Mouse (Mus musculus) liver, embryonic 16.5 days (tissue): ENCODE data around the gene Fcer1g. TPM values are rescaled to one million over a fixed set of nuclear protein-coding genes. Genes with fewer than 3 reads are reported as not detected.

Source experiments
- ATAC-seq: fragments of 200-750 bp; cut with Nextera tagmentation; 2 replicates; pipeline ENCODE4 v1.8.0; 2017; ENCODE audit warnings: low read depth, mild to moderate bottlenecking, moderate number of reproducible peaks, moderate library complexity
- H3K27ac ChIP-seq: fragments of 300-500 bp; sonication (generic); 2 replicates; pipeline ENCODE4 v1.5.1; 2014; ENCODE audit warnings: mild to moderate bottlenecking, low read length
- H3K27me3 ChIP-seq: fragments of 300-500 bp; sonication (generic); 2 replicates; pipeline ENCODE4 v1.6.1; 2014; ENCODE audit warnings: low read depth, low read length, mixed read lengths; ENCODE audit not compliant: control insufficient read depth, insufficient read depth
- H3K36me3 ChIP-seq: fragments of 300-500 bp; sonication (generic); 2 replicates; pipeline ENCODE4 v1.6.1; 2014; ENCODE audit warnings: mild to moderate bottlenecking; ENCODE audit not compliant: control insufficient read depth, insufficient read depth
- H3K4me1 ChIP-seq: fragments of 300-500 bp; sonication (generic); 2 replicates; pipeline ENCODE4 v1.6.1; 2014; ENCODE audit warnings: low read depth, low read length, mixed read lengths; ENCODE audit not compliant: control insufficient read depth
- H3K4me2 ChIP-seq: fragments of 300-500 bp; sonication (generic); 2 replicates; pipeline ENCODE4 v1.6.1; 2014; ENCODE audit warnings: low read depth, low read length, mixed read lengths
- H3K4me3 ChIP-seq: fragments of 300-500 bp; sonication (generic); 2 replicates; pipeline ENCODE4 v1.5.1; 2014; ENCODE audit warnings: low read depth, mild to moderate bottlenecking, low read length
- H3K9ac ChIP-seq: fragments of 300-500 bp; sonication (generic); 2 replicates; pipeline ENCODE4 v1.6.1; 2014; ENCODE audit warnings: low read depth, low read length
- H3K9me3 ChIP-seq: fragments of 300-500 bp; sonication (generic); replicated peaks from 2 replicates; pipeline ENCODE4 v1.6.1; 2016; ENCODE audit warnings: low read length; ENCODE audit not compliant: control insufficient read depth
- WGBS: fragments of 180-500 bp; shearing (Covaris S2); extraction: QIAGEN DNeasy Blood & Tissue Kit; methylation state at CpG from one replicate; pipeline ENCODE4 v1.1.7; 2014; ENCODE audit not compliant: insufficient replicate concordance; 5-methylcytosine and 5-hydroxymethylcytosine counted together
- polyA plus RNA-seq: library from polyadenylated mRNA; unstranded; fragments of >200 nt; fragmentation: Nextera tagmentation; extraction: Ambion mirVana; gene quantifications from 2 replicates; pipeline ENCODE4 v1.2.1, GENCODE M21; 2015

Gene Fcer1g
- polyA plus RNA-seq, 1 experiment from 2014 or later: 128 TPM

DNA sequence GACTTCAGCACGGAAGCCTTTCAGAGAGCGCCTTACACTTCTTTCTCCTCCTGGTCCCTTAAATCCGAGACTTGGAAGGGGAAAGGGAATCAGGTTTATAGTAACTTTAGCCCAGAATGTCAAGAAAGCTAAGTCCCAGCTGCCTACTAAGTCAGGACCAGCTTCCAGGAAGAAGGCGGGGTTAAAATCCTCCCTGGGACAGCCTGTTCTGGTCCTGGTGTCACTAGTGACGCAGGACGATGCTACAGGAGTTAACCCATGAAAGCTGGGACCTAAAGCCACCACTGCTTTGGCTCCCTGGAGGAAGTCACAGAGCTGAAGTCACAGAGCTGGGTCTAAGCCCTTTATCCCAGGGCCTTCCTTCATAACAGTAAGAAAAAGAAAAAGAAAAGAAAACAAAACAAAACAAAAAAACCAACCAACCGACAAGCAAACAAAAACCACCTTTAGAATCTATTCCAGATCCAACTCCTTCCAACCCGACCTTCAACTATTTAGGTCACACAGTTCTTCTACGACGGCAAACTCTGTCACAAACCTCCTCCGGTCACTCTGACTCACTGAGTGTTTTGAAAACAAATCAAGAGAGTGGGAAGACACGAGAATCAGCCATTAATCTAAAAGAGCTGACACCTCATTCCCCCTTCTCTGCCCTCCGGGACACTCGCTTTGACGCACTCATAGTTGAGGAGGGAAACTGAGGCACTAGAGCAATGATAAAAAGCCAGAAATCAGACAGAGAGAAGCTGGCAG, 6.0 kb upstream of the Fcer1g start:
- WGBS: 69% methylated on average over 15 of the region's 15 CpGs
- H3K27ac ChIP-seq: no peak overlapping the region
- H3K9ac ChIP-seq: no peak overlapping the region
- ATAC-seq: no peak
- H3K9me3 ChIP-seq: no peaks in the 10 kb centered on the region
- H3K36me3 ChIP-seq: peaks cover 22% of the 10 kb centered on the region
- H3K4me3 ChIP-seq: no peak overlapping the region
- no peak overlapping the region for H3K4me2 ChIP-seq
- no peaks in the 10 kb centered on the region for H3K27me3 ChIP-seq
- H3K4me1 ChIP-seq: peaks cover 3% of the 10 kb centered on the region; the same call in 1 of the 2 replicates

DNA sequence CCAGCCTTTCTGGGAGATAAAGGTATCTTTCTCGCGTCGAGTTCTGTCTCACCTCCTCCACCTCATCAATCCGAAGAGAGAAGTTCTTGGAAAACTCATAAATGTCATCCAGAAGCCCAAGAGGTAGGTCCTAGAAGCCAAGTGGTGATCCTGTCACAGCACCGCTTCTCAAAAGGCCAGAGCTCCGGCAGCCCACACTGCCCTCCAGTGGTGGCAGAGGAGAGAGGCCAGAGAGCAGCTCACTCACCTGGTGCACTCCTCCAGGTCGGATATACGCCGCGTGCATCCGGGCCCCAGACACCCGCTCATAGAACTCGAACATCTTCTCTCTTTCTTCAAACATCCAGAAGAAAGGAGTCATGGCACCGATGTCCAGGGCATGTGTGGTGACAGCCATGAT, 4.3 kb upstream of the Fcer1g start:
- H3K4me3 ChIP-seq: no peak overlapping the region
- no peaks in the 10 kb centered on the region for H3K9me3 ChIP-seq
- ATAC-seq: peak; percentile 41; the same call in 1 of the 2 replicates
- no peak overlapping the region for H3K9ac ChIP-seq
- 58% methylated on average over 14 of the region's 14 CpGs for WGBS
- peaks cover 20% of the 10 kb centered on the region for H3K36me3 ChIP-seq
- H3K27ac ChIP-seq: no peak overlapping the region
- H3K4me2 ChIP-seq: no peak overlapping the region
- H3K4me1 ChIP-seq: peaks cover 9% of the 10 kb centered on the region
- H3K27me3 ChIP-seq: no peaks in the 10 kb centered on the region

DNA sequence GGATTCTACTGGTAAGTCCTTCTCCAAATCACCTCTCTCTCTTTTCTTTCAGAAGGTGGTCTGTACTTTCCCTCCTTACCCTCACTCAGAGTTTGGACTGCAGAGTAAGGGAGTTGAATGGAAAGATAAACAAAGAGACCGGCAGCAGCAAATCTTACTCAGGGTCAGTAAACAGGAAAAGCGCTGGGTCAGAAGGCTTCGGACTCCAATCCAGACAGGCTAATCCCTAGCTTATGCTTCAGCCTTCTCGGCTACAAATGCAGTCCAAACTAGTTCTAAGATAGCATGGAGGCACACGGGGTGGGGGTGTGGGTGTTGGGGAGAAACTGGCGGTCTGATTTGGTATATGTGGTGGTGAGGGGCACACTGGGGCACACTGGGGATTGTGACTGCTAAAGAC, 3.3 kb upstream of the Fcer1g start:
- H3K4me1 ChIP-seq: peaks cover 19% of the 10 kb centered on the region
- H3K4me2 ChIP-seq: no peak overlapping the region
- no peaks in the 10 kb centered on the region for H3K9me3 ChIP-seq
- H3K27ac ChIP-seq: no peak overlapping the region
- WGBS: 66% methylated on average over 6 of the region's 6 CpGs
- no peak overlapping the region for H3K9ac ChIP-seq
- H3K36me3 ChIP-seq: peaks cover 20% of the 10 kb centered on the region
- H3K4me3 ChIP-seq: no peak overlapping the region
- H3K27me3 ChIP-seq: no peaks in the 10 kb centered on the region
- no peak for ATAC-seq

DNA sequence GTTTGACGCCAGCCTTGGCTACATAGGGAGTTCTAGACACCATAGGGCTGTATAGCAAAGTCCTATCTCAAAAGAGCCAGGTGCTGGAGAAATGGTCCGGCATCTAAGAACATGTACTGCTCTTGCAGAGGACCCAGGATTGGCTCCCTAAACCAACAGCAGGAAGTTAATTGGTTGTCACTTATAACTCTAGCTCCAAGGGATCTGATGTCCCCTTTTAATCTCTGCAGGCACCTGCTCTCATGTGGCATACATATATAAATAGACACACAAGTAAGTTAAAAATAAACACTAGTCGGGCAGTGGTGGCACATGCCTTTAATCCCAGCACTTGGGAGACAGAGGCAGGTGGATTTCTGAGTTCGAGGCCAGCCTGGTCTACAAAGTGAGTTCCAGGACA, 1.6 kb upstream of the Fcer1g start:
- no peak overlapping the region for H3K4me2 ChIP-seq
- ATAC-seq: no peak
- WGBS: 65% methylated on average over 4 of the region's 4 CpGs
- no peaks in the 10 kb centered on the region for H3K27me3 ChIP-seq
- H3K9me3 ChIP-seq: no peaks in the 10 kb centered on the region
- no peak overlapping the region for H3K27ac ChIP-seq
- peaks cover 24% of the 10 kb centered on the region for H3K4me1 ChIP-seq
- H3K9ac ChIP-seq: no peak overlapping the region
- peaks cover 20% of the 10 kb centered on the region for H3K36me3 ChIP-seq
- H3K4me3 ChIP-seq: no peak overlapping the region

DNA sequence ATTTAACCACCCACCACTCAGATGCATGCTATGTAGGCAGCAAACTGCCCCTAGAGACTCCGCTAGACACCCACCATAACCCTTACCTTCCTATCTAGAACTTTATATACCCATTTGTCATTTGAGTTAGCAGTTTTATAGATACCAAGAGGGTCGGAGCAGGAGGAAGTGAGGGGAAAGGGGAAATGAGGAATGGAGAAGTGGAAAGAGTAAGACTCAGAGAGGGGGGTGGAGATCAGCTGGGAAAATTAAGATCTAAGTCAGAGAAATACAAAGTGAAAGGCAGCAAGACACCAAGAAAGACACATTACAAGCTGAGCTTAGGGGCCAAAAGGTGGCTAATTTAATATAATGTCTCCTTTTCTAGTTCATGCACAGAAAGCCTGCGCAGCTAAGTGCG, 373 bp upstream of the Fcer1g start:
- Histone ChIP-seq H3K4me3 (no peak overlapping the region), H3K4me2 (no peak overlapping the region), H3K4me1 (peaks cover 24% of the 10 kb centered on the region), H3K9ac (no peak overlapping the region), H3K27me3 (no peaks in the 10 kb centered on the region), H3K36me3 (peaks cover 20% of the 10 kb centered on the region), H3K9me3 (no peaks in the 10 kb centered on the region), H3K27ac (peak overlapping the region; percentile 29)
- WGBS: 74% methylated on average over 4 of the region's 4 CpGs
- no peak for ATAC-seq

DNA sequence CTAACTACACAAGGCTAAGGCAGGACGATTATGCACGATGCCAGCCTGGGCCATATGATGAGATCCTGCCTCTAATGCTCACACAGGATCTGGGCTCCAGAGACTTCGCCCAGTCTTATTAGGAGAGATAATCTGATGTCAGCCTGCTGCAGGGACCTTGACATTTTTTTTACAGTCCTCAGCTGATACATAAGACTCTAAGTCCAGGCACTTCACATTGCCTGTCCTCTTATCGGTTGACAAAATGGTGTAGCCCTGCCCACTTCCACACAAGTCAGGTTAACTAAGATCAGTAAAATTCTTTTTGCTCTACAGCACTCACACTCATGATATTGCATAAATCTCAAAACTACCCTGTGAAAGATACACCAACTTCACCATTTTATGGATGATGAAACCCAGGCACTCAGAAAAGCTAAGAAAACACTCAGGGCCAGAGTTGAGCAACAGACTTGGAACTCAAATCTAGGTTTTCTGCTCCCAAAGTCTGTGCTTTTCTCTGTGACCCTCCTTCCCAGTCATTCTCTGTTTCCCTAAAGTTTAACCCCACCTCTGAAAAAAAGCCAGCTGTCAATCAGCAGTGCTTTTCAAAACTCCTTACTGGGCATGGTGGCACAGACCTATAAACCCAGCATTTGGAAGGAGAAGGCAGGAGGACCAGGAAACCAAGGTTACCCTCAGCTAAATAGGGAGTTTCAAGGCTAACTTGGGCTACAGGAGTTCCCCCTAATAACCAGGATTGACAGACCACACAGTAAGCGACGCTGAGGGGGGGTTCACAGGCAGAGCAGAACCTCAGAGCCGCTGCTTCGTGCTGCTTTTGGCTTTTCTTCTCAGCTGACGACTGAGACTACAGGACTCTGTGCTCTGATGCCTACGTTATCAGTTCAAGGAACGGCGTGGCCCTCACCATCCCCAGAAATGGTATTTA, 1.1 kb downstream of the Fcer1g start:
- Histone ChIP-seq H3K9ac (peak overlapping the region; percentile 16; the same call in 1 of the 2 replicates), H3K36me3 (peaks cover 13% of the 10 kb centered on the region), H3K4me2 (peak overlapping the region; percentile 26; the same call in 1 of the 2 replicates), H3K27ac (peak overlapping the region; percentile 61), H3K4me3 (peak overlapping the region; percentile 47), H3K9me3 (no peaks in the 10 kb centered on the region), H3K27me3 (no peaks in the 10 kb centered on the region), H3K4me1 (peaks cover 24% of the 10 kb centered on the region)
- ATAC-seq: no peak; the same call in 1 of the 2 replicates
- 35% methylated on average over 12 of the region's 12 CpGs for WGBS

DNA sequence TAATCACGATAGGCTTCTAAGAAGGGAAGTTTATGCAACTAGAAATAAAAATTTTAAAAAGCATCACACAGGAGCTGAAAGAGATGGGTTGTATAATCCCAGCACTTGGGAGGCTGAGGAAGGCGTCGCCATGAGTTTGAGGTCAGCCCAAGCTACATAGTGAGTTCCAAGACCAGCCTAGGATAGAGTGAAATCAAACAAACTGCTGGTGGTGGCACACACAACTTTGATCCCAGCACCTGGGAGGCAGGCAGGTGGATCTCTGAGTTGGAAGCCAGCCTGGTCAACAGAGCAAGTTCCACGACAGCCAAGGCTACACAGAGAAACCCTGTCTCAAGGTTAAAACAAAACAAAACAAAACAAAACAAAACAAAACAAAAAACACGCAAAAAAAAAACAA, 1.8 kb downstream of the Fcer1g start:
- H3K4me2 ChIP-seq: peak overlapping the region; percentile 26; the same call in 1 of the 2 replicates
- H3K9ac ChIP-seq: no peak overlapping the region; the same call in 1 of the 2 replicates
- no peaks in the 10 kb centered on the region for H3K9me3 ChIP-seq
- ATAC-seq: 0 out of 2 replicates have a peak, but pooled peaks have one; percentile 17
- peak overlapping the region; percentile 61; the same call in 1 of the 2 replicates for H3K27ac ChIP-seq
- WGBS: 52% methylated on average over 5 of the region's 5 CpGs
- H3K36me3 ChIP-seq: peaks cover 10% of the 10 kb centered on the region
- H3K27me3 ChIP-seq: no peaks in the 10 kb centered on the region
- H3K4me1 ChIP-seq: peaks cover 21% of the 10 kb centered on the region
- H3K4me3 ChIP-seq: peak overlapping the region; percentile 47

DNA sequence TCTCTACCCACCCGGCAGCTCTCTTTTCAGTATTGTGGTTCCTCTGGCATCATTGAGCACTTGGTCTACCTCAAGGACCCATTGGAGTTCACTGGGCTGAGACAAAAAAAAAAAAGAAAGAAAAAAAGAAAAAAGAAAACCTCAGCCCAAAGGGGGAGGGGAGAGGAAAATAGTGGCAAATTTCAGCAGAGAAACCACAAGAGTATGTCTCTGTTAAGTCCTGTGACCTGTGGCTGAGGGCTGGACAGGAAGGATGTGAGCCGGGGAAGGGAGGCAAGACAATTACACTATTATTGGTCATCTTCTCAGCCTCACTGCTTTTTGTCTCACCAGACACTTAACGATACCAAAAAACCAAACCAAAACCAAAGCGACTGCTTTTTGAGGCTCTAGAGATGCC, 2.3 kb downstream of the Fcer1g start:
- no peaks in the 10 kb centered on the region for H3K27me3 ChIP-seq
- H3K4me1 ChIP-seq: peaks cover 21% of the 10 kb centered on the region
- H3K9me3 ChIP-seq: no peaks in the 10 kb centered on the region
- no peak overlapping the region; the same call in 1 of the 2 replicates for H3K27ac ChIP-seq
- peaks cover 7% of the 10 kb centered on the region for H3K36me3 ChIP-seq
- 0 out of 2 replicates have a peak overlapping the region, but pooled peaks have one; percentile 26 for H3K4me2 ChIP-seq
- WGBS: 35% methylated on average over 4 of the region's 4 CpGs
- H3K4me3 ChIP-seq: peak overlapping the region; percentile 47
- no peak overlapping the region for H3K9ac ChIP-seq
- ATAC-seq: no peak
